Comparison of ENCODE assay signal across 1 mouse cellular context in the genomic region with DNA sequence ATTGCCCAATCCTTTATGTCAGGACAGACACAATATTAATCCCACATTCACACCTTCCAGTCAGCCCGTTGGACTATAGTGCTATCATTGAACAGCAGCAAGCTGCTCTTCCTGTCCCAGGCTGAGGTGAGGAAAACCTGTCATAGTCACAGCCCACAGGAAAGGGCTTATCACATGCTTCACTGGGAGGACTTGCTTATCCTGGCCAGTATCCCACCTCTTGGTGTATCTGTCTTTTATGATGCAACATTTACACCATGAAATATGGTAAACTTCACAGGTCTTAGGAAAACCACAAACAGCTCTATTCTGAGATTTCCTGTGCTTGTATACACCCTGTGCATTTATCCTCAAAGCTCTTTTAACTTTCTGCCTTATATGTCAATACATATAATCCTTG. TPM values are rescaled to one million over a fixed set of nuclear protein-coding genes. Genes with fewer than 3 reads are reported as not detected.
"Had no signal": no experiment of that assay in that cellular context is flagged by ENCODE, and none has a peak within 500 bp of the region (broad histone marks: within the 10 kb centered on the region; RNA-seq: fewer than 3 reads in every experiment).

No protein-coding gene starts in this region.

RNA-seq across cellular contexts. Expression of a gene that starts 4.5 kb away (rescaled TPM):
- total RNA-seq: midbrain, postnatal 0 days had no signal

RNA-seq across cellular contexts. Expression of a gene that starts 35.7 kb away (rescaled TPM):
- total RNA-seq: midbrain, postnatal 0 days had no signal
